Mouse (Mus musculus) CH12.LX (cell line): Measurements from ENCODE around the gene Myo10.

Experiments
- CTCF ChIP-seq, 2 experiments: IDR thresholded peaks in 1 of 2; conservative IDR thresholded peaks in 1 of 2; 2 replicates each; pipeline ENCODE4 v1.5.1; 2011 to 2012; ENCODE audit warnings: low read depth in 2 of 2, low read length in 2 of 2, improper control_type of control experiment in 1 of 2, inconsistent platforms in 1 of 2, mild to moderate bottlenecking in 1 of 2, moderate library complexity in 1 of 2
- HCFC1 ChIP-seq: IDR thresholded peaks from 2 replicates; pipeline ENCODE4 v1.6.1; 2012; ENCODE audit warnings: low read depth, mild to moderate bottlenecking, inconsistent platforms, low read length, improper control_type of control experiment
- JUN ChIP-seq: IDR thresholded peaks from 2 replicates; pipeline ENCODE4 v1.6.1; 2011; ENCODE audit warnings: low read depth, mild to moderate bottlenecking, low read length, improper control_type of control experiment, moderate library complexity; ENCODE audit not compliant: insufficient read depth
- JUND ChIP-seq: conservative IDR thresholded peaks from 2 replicates; pipeline ENCODE4 v1.6.1; 2011; ENCODE audit warnings: low read depth, low read length, improper control_type of control experiment
- MAX ChIP-seq: IDR thresholded peaks from 2 replicates; pipeline ENCODE4 v1.6.1; 2011; ENCODE audit warnings: low read length, improper control_type of control experiment
- MEF2A ChIP-seq: IDR thresholded peaks from 2 replicates; pipeline ENCODE4 v1.6.1; 2014; ENCODE audit warnings: low read depth, mild to moderate bottlenecking, inconsistent platforms, low read length, improper control_type of control experiment, borderline replicate concordance
- MYC ChIP-seq: IDR thresholded peaks from 2 replicates; pipeline ENCODE4 v1.6.1; 2011; ENCODE audit warnings: low read depth, mild to moderate bottlenecking, improper control_type of control experiment, low read length
- NELFE ChIP-seq: IDR thresholded peaks from 2 replicates; pipeline ENCODE4 v1.6.1; 2011; ENCODE audit warnings: low read depth, low read length, improper control_type of control experiment
- POLR2A ChIP-seq: IDR thresholded peaks from 2 replicates; pipeline ENCODE4 v1.6.1; 2011; ENCODE audit warnings: low read depth, mild to moderate bottlenecking, improper control_type of control experiment, low read length
- SIN3A ChIP-seq: IDR thresholded peaks from 2 replicates; pipeline ENCODE4 v1.6.1; 2012; ENCODE audit warnings: low read length, improper control_type of control experiment, inconsistent platforms
- USF1 ChIP-seq: IDR thresholded peaks from 2 replicates; pipeline ENCODE4 v1.6.1; 2014; ENCODE audit warnings: low read depth, mild to moderate bottlenecking, inconsistent platforms, low read length, improper control_type of control experiment
- USF2 ChIP-seq: conservative IDR thresholded peaks from 2 replicates; pipeline ENCODE4 v1.6.1; 2011; ENCODE audit warnings: low read depth, low read length, improper control_type of control experiment
- ZC3H11A ChIP-seq: IDR thresholded peaks from 2 replicates; pipeline ENCODE4 v1.6.1; 2012; ENCODE audit warnings: low read depth, mild to moderate bottlenecking, inconsistent platforms, low read length, improper control_type of control experiment
- ZMIZ1 ChIP-seq: IDR thresholded peaks from 2 replicates; pipeline ENCODE4 v1.6.1; 2012; ENCODE audit warnings: low read depth, mild to moderate bottlenecking, inconsistent platforms, low read length, improper control_type of control experiment

GRCm38 (mm10) chr15:25627012-25627411, 4.7 kb downstream of the Myo10 start:
- TF ChIP-seq USF2 (no peak), POLR2A (no peak), CTCF (conservative IDR thresholded peaks at IDR 0.05 in 1 of 2, IDR thresholded peaks at IDR 0.05 in 1 of 2; ENCODE audit: low read depth in 2 of 2, low read length in 2 of 2) (no peak), HCFC1 (no peak), JUND (no peak), USF1 (no peak), ZMIZ1 (no peak), MYC (no peak), NELFE (no peak), MAX (no peak), ZC3H11A (no peak), JUN (no peak), SIN3A (no peak), MEF2A (no peak)
